Mouse (Mus musculus) liver, embryonic 11.5 days (tissue): ENCODE data around the gene Myom3. TPM values are rescaled to one million over a fixed set of nuclear protein-coding genes. Genes with fewer than 3 reads are reported as not detected.

Experiments used
- ATAC-seq: fragments of 200-750 bp; cut with Nextera tagmentation; replicated peaks from 2 replicates; pipeline ENCODE4 v1.8.0; 2017; ENCODE audit warnings: moderate number of reproducible peaks, mild to moderate bottlenecking, moderate TSS enrichment, moderate library complexity; ENCODE audit not compliant: low FRiP score
- DNase-seq: peaks from one replicate; pipeline ENCODE4 v3.0.0-alpha.2; 2017; ENCODE audit warnings: low spot score
- H3K27ac ChIP-seq: fragments of 300-500 bp; sonication (generic); 2 replicates; pipeline ENCODE4 v1.5.1; 2014; ENCODE audit warnings: mild to moderate bottlenecking, low read depth, low read length, control low read depth
- H3K27me3 ChIP-seq: fragments of 300-500 bp; sonication (generic); replicated peaks from 2 replicates; pipeline ENCODE4 v1.6.1; 2014; ENCODE audit warnings: low read length, mixed read lengths; ENCODE audit not compliant: control insufficient read depth, insufficient read depth
- H3K36me3 ChIP-seq: fragments of 300-500 bp; sonication (generic); 2 replicates; pipeline ENCODE4 v1.6.1; 2014; ENCODE audit warnings: mild to moderate bottlenecking, low read length, moderate library complexity, mixed read lengths; ENCODE audit not compliant: control insufficient read depth, insufficient read depth
- H3K4me1 ChIP-seq: fragments of 300-500 bp; sonication (generic); replicated peaks from 2 replicates; pipeline ENCODE4 v1.6.1; 2014; ENCODE audit warnings: low read length, mixed read lengths; ENCODE audit not compliant: control insufficient read depth, insufficient read depth
- H3K4me2 ChIP-seq: fragments of 300-500 bp; sonication (generic); 2 replicates; pipeline ENCODE4 v1.6.1; 2014; ENCODE audit warnings: mild to moderate bottlenecking, control low read depth, moderate library complexity
- H3K4me3 ChIP-seq: fragments of 300-500 bp; sonication (generic); 2 replicates; pipeline ENCODE4 v1.5.1; 2014; ENCODE audit warnings: low read depth, low read length, control low read depth
- H3K9ac ChIP-seq: fragments of 300-500 bp; sonication (generic); 2 replicates; pipeline ENCODE4 v1.6.1; 2014; ENCODE audit warnings: low read depth, low read length, control low read depth
- H3K9me3 ChIP-seq: fragments of 300-500 bp; sonication (generic); 2 replicates; pipeline ENCODE4 v1.6.1; 2016; ENCODE audit warnings: low read length, inconsistent platforms, mixed read lengths; ENCODE audit not compliant: control insufficient read depth
- WGBS: fragments of 180-500 bp; shearing (Covaris S2); extraction: QIAGEN DNeasy Blood & Tissue Kit; methylation state at CpG from one replicate; pipeline ENCODE4 v1.1.7; 2014; 5-methylcytosine and 5-hydroxymethylcytosine counted together
- polyA plus RNA-seq: library from polyadenylated mRNA; unstranded; fragments of >200 nt; fragmentation: Nextera tagmentation; extraction: Ambion mirVana; gene quantifications from 2 replicates; pipeline ENCODE4 v1.2.1, GENCODE M21; 2014

Gene Myom3
- polyA plus RNA-seq, 1 experiment from 2014 or later: 0.11 TPM

DNA sequence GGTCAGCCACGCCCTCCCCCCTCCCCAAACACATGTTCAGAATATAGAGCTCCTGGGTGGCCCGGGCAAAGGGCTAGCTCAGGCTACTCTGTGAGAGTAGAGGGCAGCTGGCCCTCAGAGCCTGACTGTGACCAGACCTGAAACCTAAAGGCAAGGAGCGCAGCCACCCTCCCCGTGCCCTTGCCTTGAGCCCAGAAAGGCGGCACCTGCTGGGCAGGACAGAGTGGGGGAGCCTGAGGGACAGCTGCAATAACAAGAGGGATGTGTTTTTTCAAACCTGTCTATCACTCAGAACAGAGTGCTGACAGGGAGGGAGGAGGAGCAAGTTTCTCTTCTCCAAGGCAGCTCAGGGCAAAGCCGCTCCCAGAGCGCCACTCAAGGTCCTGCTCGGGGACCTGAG, 15.0 kb downstream of the Myom3 start:
- ATAC-seq: no peak
- no peak for DNase-seq
- Histone ChIP-seq H3K9ac (no peak overlapping the region), H3K4me1 (no peaks in the 10 kb centered on the region), H3K27me3 (no peaks in the 10 kb centered on the region; the same call in 1 of the 2 replicates), H3K36me3 (no peaks in the 10 kb centered on the region), H3K27ac (no peak overlapping the region), H3K9me3 (no peaks in the 10 kb centered on the region), H3K4me3 (no peak overlapping the region), H3K4me2 (no peak overlapping the region)
- WGBS: 61% methylated on average over 8 of the region's 8 CpGs

DNA sequence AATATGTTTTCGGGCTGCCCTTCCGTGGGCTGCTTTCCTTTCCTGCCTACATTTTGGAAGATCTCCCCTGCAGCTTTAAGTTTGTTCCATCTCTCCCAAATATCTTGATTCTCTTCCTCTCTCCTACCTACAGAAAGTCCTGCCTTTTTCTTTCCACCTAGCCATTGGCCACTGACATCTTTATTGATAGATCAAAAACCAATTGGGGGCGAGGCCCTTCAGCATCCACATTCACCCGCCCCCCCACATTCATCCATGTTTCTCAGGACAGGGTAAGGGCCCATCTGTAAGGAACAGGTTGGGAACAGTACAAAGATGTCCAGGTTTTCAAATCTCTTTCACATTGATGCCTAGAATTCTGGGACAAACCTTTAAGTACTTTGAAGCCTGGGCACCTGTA, 17.3 kb downstream of the Myom3 start:
- Histone ChIP-seq H3K4me1 (no peaks in the 10 kb centered on the region), H3K9ac (no peak overlapping the region), H3K36me3 (no peaks in the 10 kb centered on the region), H3K9me3 (no peaks in the 10 kb centered on the region), H3K27me3 (no peaks in the 10 kb centered on the region; the same call in 1 of the 2 replicates), H3K27ac (no peak overlapping the region), H3K4me3 (no peak overlapping the region), H3K4me2 (no peak overlapping the region)
- no peak for DNase-seq
- WGBS: 75% methylated on average over 4 of the region's 4 CpGs
- no peak for ATAC-seq

DNA sequence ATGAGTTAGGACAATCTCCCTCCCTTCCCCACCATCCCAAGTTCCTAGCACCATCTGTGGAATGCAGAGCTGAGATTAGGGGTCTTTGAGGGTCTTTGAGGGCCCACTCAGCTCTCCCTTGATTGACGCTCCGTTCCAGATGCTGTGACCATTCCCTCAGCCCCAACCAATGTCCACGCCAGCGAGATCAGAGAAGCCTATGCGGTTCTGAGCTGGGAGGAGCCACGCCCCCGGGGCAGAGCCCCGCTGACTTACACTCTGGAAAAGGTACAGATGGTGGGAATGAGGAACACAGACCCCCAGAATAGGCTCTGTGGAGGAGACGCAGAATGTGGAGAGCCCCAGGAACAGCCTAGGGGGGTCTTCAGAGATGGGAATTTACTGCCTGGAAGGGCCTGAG, 20.1 kb downstream of the Myom3 start:
- ATAC-seq: no peak
- WGBS: 64% methylated on average over 9 of the region's 9 CpGs
- H3K27ac ChIP-seq: no peak overlapping the region
- H3K4me1 ChIP-seq: no peaks in the 10 kb centered on the region
- no peaks in the 10 kb centered on the region for H3K36me3 ChIP-seq
- no peak for DNase-seq
- no peaks in the 10 kb centered on the region; the same call in 1 of the 2 replicates for H3K27me3 ChIP-seq
- no peak overlapping the region for H3K9ac ChIP-seq
- no peaks in the 10 kb centered on the region for H3K9me3 ChIP-seq
- no peak overlapping the region for H3K4me3 ChIP-seq
- no peak overlapping the region for H3K4me2 ChIP-seq

DNA sequence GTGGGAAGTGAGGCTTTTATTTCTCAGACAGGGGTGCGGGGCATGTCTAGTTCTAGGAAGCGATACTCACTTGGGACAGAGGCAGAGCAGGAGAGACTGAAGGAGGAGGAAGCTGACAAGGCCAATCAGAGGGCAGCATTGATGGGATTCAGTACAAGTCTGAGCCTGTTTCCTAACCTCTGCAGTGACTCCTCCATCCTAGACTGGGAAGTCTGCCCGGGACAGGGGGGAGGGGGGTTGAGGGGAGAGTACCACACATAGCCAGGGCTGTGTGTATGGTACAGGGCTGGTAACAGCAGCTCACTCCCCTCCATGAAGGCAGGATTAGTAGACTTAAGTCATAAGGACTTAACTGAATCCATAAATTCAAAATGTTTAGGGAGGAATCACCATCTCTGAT, 20.7 kb downstream of the Myom3 start:
- 68% methylated on average over 3 of the region's 3 CpGs for WGBS
- no peak for ATAC-seq

DNA sequence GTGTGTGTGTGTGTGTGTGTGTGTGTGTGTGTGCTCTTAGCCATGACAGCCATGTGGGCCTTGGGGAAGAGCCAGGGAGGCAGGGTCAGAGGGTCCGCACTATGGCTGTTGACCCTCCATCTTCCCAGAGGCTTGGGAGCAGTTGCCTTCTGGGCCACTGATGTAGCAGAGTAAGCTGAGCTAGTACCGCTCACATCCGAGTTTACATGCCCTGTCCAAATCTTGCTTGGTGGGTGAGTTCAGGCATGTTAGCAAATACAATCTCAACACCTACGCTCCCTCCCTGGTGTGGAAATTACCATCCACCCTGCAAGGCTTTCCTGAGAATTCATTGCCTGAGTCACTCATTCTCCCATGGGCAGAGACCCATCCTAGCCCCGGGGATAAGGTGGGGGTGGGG, 21.8 kb downstream of the Myom3 start:
- H3K27ac ChIP-seq: no peak overlapping the region
- H3K9me3 ChIP-seq: no peaks in the 10 kb centered on the region
- DNase-seq: no peak
- H3K4me3 ChIP-seq: no peak overlapping the region
- no peaks in the 10 kb centered on the region; the same call in 1 of the 2 replicates for H3K27me3 ChIP-seq
- no peaks in the 10 kb centered on the region for H3K4me1 ChIP-seq
- WGBS: 84% methylated on average over 5 of the region's 5 CpGs
- no peaks in the 10 kb centered on the region for H3K36me3 ChIP-seq
- no peak overlapping the region for H3K9ac ChIP-seq
- no peak for ATAC-seq
- no peak overlapping the region for H3K4me2 ChIP-seq

More for the DNA sequence above, 20.7 kb downstream of the Myom3 start:
- Histone ChIP-seq H3K36me3 (no peaks in the 10 kb centered on the region), H3K27me3 (no peaks in the 10 kb centered on the region; the same call in 1 of the 2 replicates), H3K4me3 (no peak overlapping the region), H3K9ac (no peak overlapping the region), H3K4me1 (no peaks in the 10 kb centered on the region), H3K9me3 (no peaks in the 10 kb centered on the region), H3K4me2 (no peak overlapping the region), H3K27ac (no peak overlapping the region)
- no peak for DNase-seq

DNA sequence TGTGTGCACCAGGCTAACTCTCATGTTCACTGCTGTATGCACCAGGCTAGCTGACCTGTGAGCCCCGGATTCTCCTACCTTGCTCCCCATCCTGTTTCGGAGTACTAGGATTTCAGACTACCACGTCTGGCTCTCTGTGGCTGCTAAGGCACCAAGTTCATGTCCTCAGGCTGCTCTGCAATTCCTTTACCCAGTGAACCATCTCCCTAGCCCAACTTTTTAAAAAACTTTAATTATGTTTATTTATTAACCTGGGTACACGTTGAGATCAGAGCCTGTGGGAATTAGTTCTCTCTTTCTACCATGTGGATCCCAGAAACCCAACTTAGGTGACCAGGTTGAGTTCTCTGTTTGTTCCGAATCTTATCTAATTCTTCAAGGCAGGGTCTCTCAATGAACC, 27.1 kb downstream of the Myom3 start:
- Histone ChIP-seq H3K9ac (no peak overlapping the region), H3K27ac (no peak overlapping the region), H3K27me3 (no peaks in the 10 kb centered on the region), H3K4me3 (no peak overlapping the region), H3K4me2 (no peak overlapping the region), H3K36me3 (no peaks in the 10 kb centered on the region), H3K4me1 (no peaks in the 10 kb centered on the region), H3K9me3 (no peaks in the 10 kb centered on the region)
- ATAC-seq (no peak), DNase-seq (no peak)
- 71% methylated on average over 5 of the region's 5 CpGs for WGBS

DNA sequence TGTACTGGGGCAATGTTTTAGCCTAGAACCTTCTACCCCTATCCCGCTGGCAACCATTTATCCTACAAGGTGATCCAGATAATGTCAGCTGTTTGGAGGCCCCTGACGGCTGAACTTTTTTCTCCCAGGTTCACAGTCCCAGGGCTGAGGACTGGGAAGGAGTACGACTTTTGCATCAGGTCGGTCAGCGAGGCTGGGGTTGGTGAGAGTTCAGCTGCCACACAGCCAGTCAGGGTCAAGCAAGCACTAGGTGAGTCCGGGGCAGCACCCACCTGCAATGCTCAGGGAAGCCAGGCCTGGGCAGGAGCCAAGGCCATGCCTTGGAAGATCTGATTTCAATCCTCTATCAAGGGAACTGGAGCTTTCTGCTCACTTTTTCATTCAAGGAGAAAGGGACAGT, 27.8 kb downstream of the Myom3 start:
- DNase-seq: no peak
- H3K9me3 ChIP-seq: no peaks in the 10 kb centered on the region
- H3K27ac ChIP-seq: no peak overlapping the region
- H3K4me3 ChIP-seq: no peak overlapping the region
- 74% methylated on average over 6 of the region's 6 CpGs for WGBS
- ATAC-seq: no peak
- no peaks in the 10 kb centered on the region for H3K4me1 ChIP-seq
- H3K27me3 ChIP-seq: no peaks in the 10 kb centered on the region
- H3K36me3 ChIP-seq: no peaks in the 10 kb centered on the region
- no peak overlapping the region for H3K9ac ChIP-seq
- no peak overlapping the region for H3K4me2 ChIP-seq

DNA sequence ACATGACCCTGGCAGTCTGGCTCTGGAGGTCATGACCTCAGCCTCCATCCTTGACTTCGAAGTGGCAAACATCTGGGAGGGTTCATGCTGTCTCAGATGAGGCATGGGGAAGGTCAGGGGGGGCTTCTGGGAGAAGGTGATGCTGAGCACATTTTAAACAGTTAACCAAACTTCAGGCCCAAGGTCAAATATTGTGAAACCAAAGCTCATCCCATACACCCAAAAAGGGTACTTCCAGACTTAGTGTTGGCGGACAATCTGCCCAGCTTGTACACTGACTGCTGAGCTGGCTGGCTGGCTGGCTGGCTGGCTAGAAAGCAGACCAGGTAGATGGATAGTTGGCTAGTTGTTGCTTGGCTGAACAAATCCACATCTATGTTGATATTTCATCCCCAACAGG, 29.6 kb downstream of the Myom3 start:
- Histone ChIP-seq H3K9me3 (no peaks in the 10 kb centered on the region), H3K27me3 (no peaks in the 10 kb centered on the region), H3K4me3 (no peak overlapping the region), H3K4me1 (no peaks in the 10 kb centered on the region), H3K36me3 (no peaks in the 10 kb centered on the region), H3K9ac (no peak overlapping the region), H3K4me2 (no peak overlapping the region), H3K27ac (no peak overlapping the region)
- ATAC-seq: no peak
- 64% methylated on average over 2 of the region's 2 CpGs for WGBS
- DNase-seq: no peak

DNA sequence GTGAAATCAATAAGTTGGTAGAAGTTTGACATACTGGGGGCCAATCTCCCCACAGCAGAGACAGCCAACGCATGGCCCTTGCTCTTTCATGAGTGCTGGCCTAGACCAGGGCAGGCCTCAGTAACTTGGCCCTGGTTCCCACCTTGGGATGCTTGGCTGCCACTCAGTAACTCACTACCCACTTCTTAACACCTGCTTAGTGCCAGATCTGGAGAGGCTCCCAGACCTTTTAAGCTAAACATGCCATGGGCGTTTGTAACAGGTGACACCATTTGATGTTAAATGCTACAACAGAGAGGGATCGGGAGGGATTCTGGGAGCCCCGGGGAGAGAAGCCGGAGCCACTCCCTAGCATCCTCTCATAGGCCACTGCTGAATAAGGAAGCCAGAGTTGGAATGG, 33.3 kb downstream of the Myom3 start:
- no peak for DNase-seq
- Histone ChIP-seq H3K9me3 (no peaks in the 10 kb centered on the region), H3K27me3 (no peaks in the 10 kb centered on the region), H3K4me1 (no peaks in the 10 kb centered on the region; the same call in 1 of the 2 replicates), H3K9ac (no peak overlapping the region), H3K27ac (no peak overlapping the region), H3K4me2 (no peak overlapping the region), H3K4me3 (no peak overlapping the region), H3K36me3 (no peaks in the 10 kb centered on the region)
- ATAC-seq: no peak
- 89% methylated on average over 5 of the region's 5 CpGs for WGBS
